Mouse (Mus musculus) hindbrain, embryonic 11.5 days (tissue): ENCODE measurements around the gene Cbfa2t2. TPM values are rescaled to one million over a fixed set of nuclear protein-coding genes. Genes with fewer than 3 reads are reported as not detected.
A peak's percentile ranks its signal among the peaks of the same experiment; 100 is the strongest.

Experiments used
- ATAC-seq: fragments of 200-750 bp; cut with Nextera tagmentation; 2 replicates; pipeline ENCODE4 v1.8.0; 2017; ENCODE audit warnings: mild to moderate bottlenecking, moderate TSS enrichment, moderate library complexity; ENCODE audit not compliant: low FRiP score
- DNase-seq: peaks from one replicate; pipeline ENCODE4 v3.0.0-alpha.2; 2015; ENCODE audit warnings: low spot score
- H3K27ac ChIP-seq: fragments of 300-500 bp; sonication (generic); 2 replicates; pipeline ENCODE4 v1.5.1; 2014; ENCODE audit warnings: mild to moderate bottlenecking, low read depth, low read length
- H3K27me3 ChIP-seq: fragments of 300-500 bp; sonication (generic); 2 replicates; pipeline ENCODE4 v1.6.1; 2014; ENCODE audit warnings: mild to moderate bottlenecking, low read length, moderate library complexity, mixed read lengths; ENCODE audit not compliant: control insufficient read depth, insufficient read depth
- H3K36me3 ChIP-seq: fragments of 300-500 bp; sonication (generic); 2 replicates; pipeline ENCODE4 v1.6.1; 2014; ENCODE audit warnings: mild to moderate bottlenecking, low read length, moderate library complexity, mixed read lengths; ENCODE audit not compliant: control insufficient read depth, insufficient read depth
- H3K4me1 ChIP-seq: fragments of 300-500 bp; sonication (generic); replicated peaks from 2 replicates; pipeline ENCODE4 v1.6.1; 2014; ENCODE audit warnings: low read length, mixed read lengths; ENCODE audit not compliant: control insufficient read depth, insufficient read depth
- H3K4me2 ChIP-seq: fragments of 300-500 bp; sonication (generic); replicated peaks from 2 replicates; pipeline ENCODE4 v1.6.1; 2014; ENCODE audit warnings: mild to moderate bottlenecking, low read depth, low read length
- H3K4me3 ChIP-seq: fragments of 300-500 bp; sonication (generic); 2 replicates; pipeline ENCODE4 v1.5.1; 2014; ENCODE audit warnings: low read depth, low read length
- H3K9ac ChIP-seq: fragments of 300-500 bp; sonication (generic); 2 replicates; pipeline ENCODE4 v1.6.1; 2014; ENCODE audit warnings: low read depth, low read length
- H3K9me3 ChIP-seq: fragments of 300-500 bp; sonication (generic); 2 replicates; pipeline ENCODE4 v1.6.1; 2016; ENCODE audit warnings: low read length; ENCODE audit not compliant: control insufficient read depth
- WGBS: fragments of 180-500 bp; shearing (Covaris S2); extraction: QIAGEN DNeasy Blood & Tissue Kit; methylation state at CpG from one replicate; pipeline ENCODE4 v1.1.7; 2014; 5-methylcytosine and 5-hydroxymethylcytosine counted together
- polyA plus RNA-seq: library from polyadenylated mRNA; unstranded; fragments of >200 nt; fragmentation: Nextera tagmentation; extraction: Ambion mirVana; gene quantifications from 2 replicates; pipeline ENCODE4 v1.2.1, GENCODE M21; 2014

Cbfa2t2 gene
- polyA plus RNA-seq, 1 experiment from 2014 or later, result 68.2 TPM

DNA sequence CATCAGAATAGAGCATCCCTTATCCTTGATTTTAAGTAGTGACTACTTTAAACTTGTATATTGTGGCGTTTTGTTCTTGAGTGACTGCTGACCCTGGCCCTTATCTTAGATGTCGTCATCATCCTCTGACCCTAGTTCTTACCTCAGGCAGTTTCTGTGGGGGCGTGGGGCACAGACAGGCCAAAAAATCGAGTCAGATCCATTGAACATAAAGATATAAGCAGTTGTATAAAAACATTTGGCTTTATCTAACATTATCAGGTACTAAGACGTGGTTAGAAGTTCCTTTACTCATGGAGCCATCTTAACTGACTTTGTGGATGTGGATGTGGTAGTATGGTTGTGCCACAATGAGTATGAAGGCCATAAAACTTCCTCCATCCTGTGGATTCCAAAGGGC is 86.1 kb downstream of the Cbfa2t2 start:
- Histone ChIP-seq H3K9me3 (no peaks in the 10 kb centered on the region), H3K36me3 (peaks cover 7% of the 10 kb centered on the region; the same call in 1 of the 2 replicates), H3K4me1 (no peaks in the 10 kb centered on the region), H3K4me3 (no peak overlapping the region), H3K27me3 (no peaks in the 10 kb centered on the region), H3K4me2 (no peak overlapping the region), H3K27ac (no peak overlapping the region), H3K9ac (no peak overlapping the region)
- ATAC-seq (no peak), DNase-seq (no peak)
- 95% methylated on average over 5 of the region's 5 CpGs for WGBS

GRCm38 (mm10) chr2:154525285-154525684 is 89.0 kb downstream of the Cbfa2t2 start:
- Histone ChIP-seq H3K27me3 (no peaks in the 10 kb centered on the region), H3K4me3 (no peak overlapping the region), H3K9ac (no peak overlapping the region), H3K4me2 (no peak overlapping the region), H3K9me3 (no peaks in the 10 kb centered on the region), H3K4me1 (no peaks in the 10 kb centered on the region), H3K36me3 (0 out of 2 replicates have a peak, but pooled peaks cover 7% of the 10 kb centered on the region), H3K27ac (no peak overlapping the region)
- ATAC-seq, result no peak
- DNase-seq, result no peak
- WGBS, result 95% methylated on average over 2 of the region's 2 CpGs

DNA sequence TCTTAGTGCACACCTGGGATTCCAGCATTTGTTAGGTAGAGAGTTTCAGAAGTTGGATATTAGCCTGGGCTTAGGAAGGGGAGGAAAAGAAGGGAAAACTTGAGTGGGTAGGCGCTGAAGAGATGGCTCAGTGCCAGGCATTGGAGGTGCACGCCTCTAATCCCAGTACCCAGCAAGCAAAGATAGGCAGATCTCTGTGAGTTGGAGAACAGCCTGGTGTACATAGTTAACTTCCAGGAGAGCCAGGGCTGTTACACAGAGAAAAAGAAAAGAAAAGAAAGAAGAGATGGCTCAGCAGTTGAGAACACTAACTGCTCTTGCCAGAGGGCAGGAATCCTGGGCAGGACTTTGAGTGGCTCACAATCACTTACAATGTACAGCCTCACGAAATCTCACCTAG is 90.2 kb downstream of the Cbfa2t2 start:
- Histone ChIP-seq H3K4me1 (no peaks in the 10 kb centered on the region), H3K27ac (no peak overlapping the region), H3K4me2 (no peak overlapping the region), H3K27me3 (no peaks in the 10 kb centered on the region), H3K9ac (no peak overlapping the region), H3K4me3 (no peak overlapping the region), H3K36me3 (0 out of 2 replicates have a peak, but pooled peaks cover 7% of the 10 kb centered on the region), H3K9me3 (no peaks in the 10 kb centered on the region)
- DNase-seq (no peak), ATAC-seq (no peak)
- 89% methylated on average over 3 of the region's 3 CpGs for WGBS

DNA sequence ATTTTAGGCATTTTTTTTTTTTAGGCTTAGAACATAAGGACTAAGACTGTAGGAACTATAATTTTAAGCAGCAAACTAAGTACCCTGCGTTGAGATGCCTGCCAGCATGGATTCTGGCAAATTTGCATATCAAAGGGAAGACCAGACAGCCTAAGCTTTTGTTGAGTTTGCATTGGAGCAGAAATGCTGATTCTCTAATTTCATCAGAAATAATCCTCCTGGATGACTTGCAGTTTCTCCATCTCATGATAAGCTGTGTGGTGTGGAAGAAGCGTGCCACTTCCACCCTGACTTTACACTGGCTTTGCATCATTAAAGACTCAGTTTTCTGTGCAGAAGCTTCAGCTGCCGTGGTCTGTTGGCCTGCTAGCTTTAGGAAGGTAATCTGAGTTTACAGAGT is 96.6 kb downstream of the Cbfa2t2 start:
- ATAC-seq (no peak), DNase-seq (no peak)
- Histone ChIP-seq H3K9ac (no peak overlapping the region), H3K4me1 (no peaks in the 10 kb centered on the region), H3K36me3 (peaks cover 11% of the 10 kb centered on the region), H3K4me2 (no peak overlapping the region), H3K4me3 (no peak overlapping the region), H3K27me3 (no peaks in the 10 kb centered on the region), H3K27ac (no peak overlapping the region), H3K9me3 (no peaks in the 10 kb centered on the region)
- 55% methylated on average over 3 of the region's 3 CpGs for WGBS

DNA sequence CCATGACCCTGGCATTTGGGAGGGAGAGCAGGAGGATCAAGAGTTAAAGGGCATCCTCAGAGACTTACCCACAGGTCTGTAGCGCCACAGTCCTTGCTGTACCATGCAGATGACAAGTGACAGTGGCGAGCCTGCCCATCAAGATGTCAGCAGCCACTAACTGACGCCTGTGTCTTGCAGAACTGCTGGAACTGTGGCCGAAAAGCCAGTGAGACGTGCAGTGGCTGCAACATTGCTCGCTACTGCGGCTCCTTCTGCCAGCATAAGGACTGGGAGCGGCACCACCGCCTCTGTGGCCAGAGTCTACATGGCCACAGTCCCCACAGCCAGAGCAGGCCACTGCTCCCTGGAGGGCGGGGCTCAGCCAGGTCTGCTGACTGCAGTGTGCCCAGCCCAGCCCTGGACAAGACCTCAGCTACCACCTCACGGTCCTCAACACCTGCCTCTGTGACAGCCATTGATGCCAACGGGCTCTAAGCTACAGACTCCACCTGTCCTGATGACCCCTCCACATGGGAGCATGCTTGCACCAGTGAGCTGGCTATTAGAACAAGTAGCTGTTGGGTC is 98.5 kb downstream of the Cbfa2t2 start:
- Histone ChIP-seq H3K9me3 (no peaks in the 10 kb centered on the region), H3K4me1 (no peaks in the 10 kb centered on the region), H3K9ac (no peak overlapping the region), H3K27me3 (no peaks in the 10 kb centered on the region), H3K4me2 (no peak overlapping the region), H3K27ac (no peak overlapping the region), H3K4me3 (no peak overlapping the region), H3K36me3 (peaks cover 8% of the 10 kb centered on the region)
- ATAC-seq (no peak), DNase-seq (no peak)
- 96% methylated on average over 12 of the region's 12 CpGs for WGBS

GRCm38 (mm10) chr2:154538310-154538709 is 102.0 kb downstream of the Cbfa2t2 start:
- Histone ChIP-seq H3K9me3 (no peaks in the 10 kb centered on the region), H3K4me3 (no peak overlapping the region), H3K27me3 (no peaks in the 10 kb centered on the region), H3K36me3 (peaks cover 8% of the 10 kb centered on the region), H3K4me2 (no peak overlapping the region), H3K27ac (peak overlapping the region; percentile 24; the same call in 1 of the 2 replicates), H3K4me1 (no peaks in the 10 kb centered on the region), H3K9ac (no peak overlapping the region)
- ATAC-seq (no peak), DNase-seq (no peak)
- 70% methylated on average over 2 of the region's 2 CpGs for WGBS

GRCm38 (mm10) chr2:154538710-154539109 is 102.4 kb downstream of the Cbfa2t2 start:
- ATAC-seq (0 out of 2 replicates have a peak, but pooled peaks have one; percentile 43), DNase-seq (no peak)
- Histone ChIP-seq H3K4me3 (no peak overlapping the region), H3K9ac (no peak overlapping the region), H3K9me3 (no peaks in the 10 kb centered on the region), H3K4me2 (no peak overlapping the region), H3K27me3 (no peaks in the 10 kb centered on the region), H3K36me3 (peaks cover 8% of the 10 kb centered on the region), H3K27ac (peak overlapping the region; percentile 24; the same call in 1 of the 2 replicates), H3K4me1 (no peaks in the 10 kb centered on the region)
- WGBS, result 62% methylated on average over 3 of the region's 3 CpGs

- WGBS, result 80% methylated on average over 3 of the region's 3 CpGs
These were observed 103.4 kb downstream of the Cbfa2t2 start for GRCm38 (mm10) chr2:154539720-154540119.

DNA sequence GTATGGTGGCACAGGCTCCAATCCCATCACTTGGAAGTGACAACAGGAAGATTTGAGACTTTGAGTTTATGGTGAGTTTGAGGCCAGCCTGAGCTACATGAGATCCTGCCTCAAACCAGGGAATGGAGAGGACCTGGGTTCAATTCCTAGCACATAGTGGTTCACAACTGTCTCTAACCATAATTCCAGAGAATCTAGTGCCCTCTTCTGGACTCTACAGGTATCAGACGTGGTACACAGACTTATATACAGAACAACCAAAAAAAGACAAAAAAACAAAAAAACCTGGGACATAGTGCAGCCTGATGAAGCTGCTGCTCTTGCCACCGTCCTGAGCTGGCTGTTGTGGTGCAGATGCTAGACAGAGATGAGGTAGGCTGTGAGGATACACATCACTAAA is 105.3 kb downstream of the Cbfa2t2 start:
- WGBS, result 86% methylated on average over 2 of the region's 2 CpGs
- no peak for ATAC-seq

More at GRCm38 (mm10) chr2:154539720-154540119, 103.4 kb downstream of the Cbfa2t2 start:
- H3K4me1 ChIP-seq, result no peaks in the 10 kb centered on the region
- no peak overlapping the region for H3K4me2 ChIP-seq
- no peak overlapping the region for H3K4me3 ChIP-seq
- no peak overlapping the region for H3K27ac ChIP-seq
- H3K9ac ChIP-seq, result no peak overlapping the region
- no peak for ATAC-seq
- DNase-seq, result peak; percentile 49
- H3K9me3 ChIP-seq, result no peaks in the 10 kb centered on the region
- H3K27me3 ChIP-seq, result no peaks in the 10 kb centered on the region
- H3K36me3 ChIP-seq, result peaks cover 6% of the 10 kb centered on the region

More for the DNA sequence above, 105.3 kb downstream of the Cbfa2t2 start:
- no peak overlapping the region for H3K9ac ChIP-seq
- H3K36me3 ChIP-seq, result no peaks in the 10 kb centered on the region
- H3K27ac ChIP-seq, result no peak overlapping the region
- no peak overlapping the region for H3K4me3 ChIP-seq
- DNase-seq, result no peak
- no peak overlapping the region for H3K4me2 ChIP-seq
- no peaks in the 10 kb centered on the region for H3K9me3 ChIP-seq
- no peaks in the 10 kb centered on the region for H3K4me1 ChIP-seq
- no peaks in the 10 kb centered on the region for H3K27me3 ChIP-seq
